Mouse (Mus musculus) lung, embryonic 16.5 days (tissue): ENCODE measurements around the gene Polr2l. TPM values are rescaled to one million over a fixed set of nuclear protein-coding genes. Genes with fewer than 3 reads are reported as not detected.
A peak's percentile ranks its signal among the peaks of the same experiment; 100 is the strongest.

ENCODE experiments used
- ATAC-seq: fragments of 200-750 bp; cut with Nextera tagmentation; 2 replicates; pipeline ENCODE4 v1.8.0; 2017; ENCODE audit warnings: low read depth, mild to moderate bottlenecking, moderate library complexity
- H3K27ac ChIP-seq: fragments of 300-500 bp; sonication (generic); 2 replicates; pipeline ENCODE4 v1.5.1; 2014; ENCODE audit warnings: mild to moderate bottlenecking, control low read depth, low read length
- H3K27me3 ChIP-seq: fragments of 300-500 bp; sonication (generic); 2 replicates; pipeline ENCODE4 v1.6.1; 2014; ENCODE audit warnings: low read depth, low read length, mixed read lengths; ENCODE audit not compliant: control insufficient read depth, insufficient read depth
- H3K36me3 ChIP-seq: fragments of 300-500 bp; sonication (generic); 2 replicates; pipeline ENCODE4 v1.6.1; 2014; ENCODE audit warnings: low read length; ENCODE audit not compliant: control insufficient read depth, insufficient read depth
- H3K4me1 ChIP-seq: fragments of 300-500 bp; sonication (generic); replicated peaks from 2 replicates; pipeline ENCODE4 v1.6.1; 2014; ENCODE audit warnings: low read length, mixed read lengths; ENCODE audit not compliant: control insufficient read depth, insufficient read depth
- H3K4me2 ChIP-seq: fragments of 300-500 bp; sonication (generic); 2 replicates; pipeline ENCODE4 v1.6.1; 2014; ENCODE audit warnings: low read depth, low read length, control low read depth
- H3K4me3 ChIP-seq: fragments of 300-500 bp; sonication (generic); 2 replicates; pipeline ENCODE4 v1.5.1; 2014; ENCODE audit warnings: mild to moderate bottlenecking, low read length, control low read depth
- H3K9ac ChIP-seq: fragments of 300-500 bp; sonication (generic); 2 replicates; pipeline ENCODE4 v1.6.1; 2014; ENCODE audit warnings: low read length, control low read depth
- H3K9me3 ChIP-seq: fragments of 300-500 bp; sonication (generic); 2 replicates; pipeline ENCODE4 v1.6.1; 2016; ENCODE audit warnings: low read length; ENCODE audit not compliant: control insufficient read depth
- WGBS: fragments of 180-500 bp; shearing (Covaris S2); extraction: QIAGEN DNeasy Blood & Tissue Kit; methylation state at CpG from one replicate; pipeline ENCODE4 v1.1.7; 2014; 5-methylcytosine and 5-hydroxymethylcytosine counted together
- polyA plus RNA-seq: library from polyadenylated mRNA; unstranded; fragments of >200 nt; fragmentation: Nextera tagmentation; extraction: Ambion mirVana; gene quantifications from 2 replicates; pipeline ENCODE4 v1.2.1, GENCODE M21; 2015

Polr2l gene
- 59.9 and 61.3 TPM in 2 replicates for polyA plus RNA-seq

DNA sequence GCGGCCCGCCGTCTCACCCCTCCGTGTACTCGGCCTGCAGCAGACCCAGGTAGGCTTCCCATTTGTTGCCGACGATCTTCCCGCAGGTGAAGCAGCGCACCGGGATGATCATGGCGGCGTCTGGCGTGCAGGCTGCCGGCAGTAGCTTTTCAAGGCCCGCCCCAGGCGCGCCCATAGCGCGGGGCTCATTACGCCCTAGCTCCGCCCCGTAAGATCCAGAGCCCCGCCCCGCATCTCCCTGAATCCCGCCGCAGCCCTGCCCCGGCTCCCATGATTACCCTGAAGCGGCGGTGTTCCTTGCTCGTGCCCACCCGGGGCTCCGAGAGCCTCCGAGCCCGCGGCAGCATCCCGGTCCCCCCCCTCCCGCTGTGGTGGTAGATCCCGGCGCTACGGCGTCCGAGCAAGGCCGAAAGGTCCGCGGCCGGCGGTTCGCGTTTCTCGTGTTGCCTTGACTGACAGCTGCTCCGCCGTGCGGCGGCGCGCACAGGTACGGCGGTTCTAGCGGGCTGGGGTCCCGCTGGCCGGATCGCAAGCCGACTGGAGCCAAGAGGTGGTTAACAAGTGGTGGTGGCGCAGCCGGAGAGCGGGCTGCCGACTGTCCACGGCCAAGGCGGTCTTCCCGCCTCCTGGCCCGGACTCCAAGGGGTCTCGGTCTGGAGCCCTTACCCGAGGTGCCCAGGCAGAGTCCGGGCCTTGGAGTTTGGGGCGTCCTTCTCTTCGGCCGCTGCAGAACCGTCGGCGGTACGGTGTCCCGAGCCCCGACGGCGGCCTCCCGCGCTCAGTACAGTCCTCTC, at the start of gene Polr2l, which contains the start of gene Tspan4:
TSS of gene Polr2l (minus strand) at position 122 of the 794 bp plus-strand sequence.
TSS of gene Tspan4 (plus strand) at position 230 of the 794 bp plus-strand sequence.
- H3K9ac ChIP-seq, result peak within 1 kb of the TSS; percentile 92
- peak within 1 kb of the TSS; percentile 99 for H3K27ac ChIP-seq
- peak within 1 kb of the TSS; percentile 94 for H3K4me2 ChIP-seq
- peaks cover 21% of the 10 kb centered on the region for H3K36me3 ChIP-seq
- no peaks in the 10 kb centered on the region for H3K9me3 ChIP-seq
- peak; percentile 55 for ATAC-seq
- H3K27me3 ChIP-seq, result no peaks in the 10 kb centered on the region
- H3K4me1 ChIP-seq, result peaks cover 39% of the 10 kb centered on the region
- peak within 1 kb of the TSS; percentile 86 for H3K4me3 ChIP-seq
- under 1% methylated on average over 87 of the region's 87 CpGs for WGBS

DNA sequence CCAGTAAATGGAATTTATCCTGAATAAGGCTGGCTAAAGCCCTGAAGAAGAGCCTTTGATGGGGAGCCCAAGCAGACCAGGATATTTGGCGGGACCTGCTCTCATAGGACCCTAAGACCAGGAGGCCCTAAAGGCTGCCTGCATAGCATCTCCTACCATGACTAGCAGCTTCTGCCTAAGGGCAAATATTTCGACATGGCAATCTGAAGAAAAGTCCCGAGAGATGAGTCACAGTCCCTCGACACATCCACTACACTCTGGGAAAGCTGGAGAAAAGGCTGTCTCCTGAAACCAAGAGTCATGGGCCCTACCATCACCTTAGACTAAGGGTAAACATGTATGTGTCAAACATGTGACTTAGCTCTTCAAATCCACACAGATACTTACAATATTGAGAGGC, 49.3 kb upstream of the Polr2l start:
- H3K36me3 ChIP-seq, result 0 out of 2 replicates have a peak, but pooled peaks cover 3% of the 10 kb centered on the region
- 75% methylated on average over 4 of the region's 4 CpGs for WGBS
- H3K27me3 ChIP-seq, result no peaks in the 10 kb centered on the region
- H3K9ac ChIP-seq, result no peak overlapping the region
- H3K4me1 ChIP-seq, result no peaks in the 10 kb centered on the region
- no peak for ATAC-seq
- no peaks in the 10 kb centered on the region for H3K9me3 ChIP-seq
- no peak overlapping the region for H3K4me2 ChIP-seq
- no peak overlapping the region for H3K4me3 ChIP-seq
- no peak overlapping the region for H3K27ac ChIP-seq

DNA sequence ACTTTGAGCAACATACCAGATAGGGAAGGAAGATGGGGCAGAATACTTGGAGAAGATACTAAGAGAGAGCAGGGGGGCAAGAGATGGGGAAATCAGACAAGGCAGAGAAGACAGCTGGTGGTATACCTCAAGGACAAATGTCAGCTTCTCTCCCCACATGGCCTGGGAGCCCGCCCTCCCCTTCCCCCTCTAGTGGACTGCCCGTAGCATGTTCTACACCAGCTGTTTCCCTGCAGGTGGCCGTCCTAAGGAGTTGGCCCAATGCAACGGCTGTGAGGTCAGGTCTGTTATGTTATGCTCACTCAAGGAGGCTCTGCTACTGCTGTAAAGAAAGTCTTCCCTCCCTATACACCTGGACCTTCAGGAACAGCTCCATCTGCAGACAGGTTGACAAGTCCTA, 48.1 kb upstream of the Polr2l start:
- H3K9ac ChIP-seq, result no peak overlapping the region
- 0 out of 2 replicates have a peak, but pooled peaks cover 3% of the 10 kb centered on the region for H3K36me3 ChIP-seq
- H3K4me2 ChIP-seq, result no peak overlapping the region
- ATAC-seq, result no peak
- no peaks in the 10 kb centered on the region for H3K4me1 ChIP-seq
- H3K4me3 ChIP-seq, result no peak overlapping the region
- 34% methylated on average over 4 of the region's 4 CpGs for WGBS
- no peak overlapping the region for H3K27ac ChIP-seq
- H3K9me3 ChIP-seq, result no peaks in the 10 kb centered on the region
- H3K27me3 ChIP-seq, result no peaks in the 10 kb centered on the region

DNA sequence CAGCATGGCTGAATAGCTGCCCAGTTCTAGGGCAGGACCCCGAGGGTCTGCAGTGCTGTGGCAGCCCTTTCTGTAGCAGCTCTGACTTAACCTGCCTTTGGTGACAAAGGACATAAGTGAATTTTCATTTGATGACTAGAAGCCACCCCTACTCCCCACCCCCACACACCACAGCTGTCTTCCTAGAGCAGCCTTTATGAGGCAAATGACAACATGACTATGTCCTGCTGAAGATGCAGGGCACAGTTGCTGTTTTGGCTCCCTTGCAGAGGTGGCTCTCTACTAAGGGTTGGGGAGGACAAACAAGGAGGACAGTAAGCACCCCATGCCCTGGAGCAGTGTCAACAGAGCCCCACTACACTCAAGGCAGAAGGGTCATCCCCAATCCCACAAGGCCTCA, 44.9 kb upstream of the Polr2l start:
- H3K36me3 ChIP-seq, result no peaks in the 10 kb centered on the region; the same call in 1 of the 2 replicates
- no peak overlapping the region for H3K4me2 ChIP-seq
- no peak overlapping the region for H3K4me3 ChIP-seq
- no peak overlapping the region for H3K9ac ChIP-seq
- no peaks in the 10 kb centered on the region for H3K27me3 ChIP-seq
- no peak overlapping the region for H3K27ac ChIP-seq
- no peaks in the 10 kb centered on the region for H3K4me1 ChIP-seq
- 71% methylated on average over 1 of the region's 1 CpGs for WGBS
- no peaks in the 10 kb centered on the region for H3K9me3 ChIP-seq
- no peak for ATAC-seq

DNA sequence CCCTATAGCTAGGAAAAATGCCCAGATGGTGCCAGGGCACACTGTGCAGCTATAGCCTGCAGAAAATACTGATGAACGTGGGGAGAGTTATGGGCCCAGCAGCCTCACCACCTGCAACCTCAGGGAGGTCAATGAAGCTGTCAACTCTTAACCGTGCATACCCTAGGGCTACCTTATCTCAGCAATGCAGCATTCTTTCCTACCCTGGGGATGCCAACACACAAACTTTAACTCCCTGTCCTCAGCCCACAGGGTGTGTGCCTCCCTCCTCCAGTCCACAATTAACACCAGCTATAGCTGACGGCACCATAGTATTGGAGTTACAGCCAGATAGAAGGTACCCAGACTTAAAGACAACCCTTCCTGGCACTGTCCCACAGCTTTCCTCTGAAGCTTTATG, 44.0 kb upstream of the Polr2l start:
- H3K4me2 ChIP-seq, result no peak overlapping the region
- H3K9me3 ChIP-seq, result no peaks in the 10 kb centered on the region
- no peaks in the 10 kb centered on the region for H3K4me1 ChIP-seq
- no peaks in the 10 kb centered on the region; the same call in 1 of the 2 replicates for H3K36me3 ChIP-seq
- ATAC-seq, result no peak
- H3K27me3 ChIP-seq, result no peaks in the 10 kb centered on the region
- no peak overlapping the region for H3K27ac ChIP-seq
- no peak overlapping the region for H3K4me3 ChIP-seq
- no peak overlapping the region for H3K9ac ChIP-seq
- WGBS, result 60% methylated on average over 3 of the region's 3 CpGs

DNA sequence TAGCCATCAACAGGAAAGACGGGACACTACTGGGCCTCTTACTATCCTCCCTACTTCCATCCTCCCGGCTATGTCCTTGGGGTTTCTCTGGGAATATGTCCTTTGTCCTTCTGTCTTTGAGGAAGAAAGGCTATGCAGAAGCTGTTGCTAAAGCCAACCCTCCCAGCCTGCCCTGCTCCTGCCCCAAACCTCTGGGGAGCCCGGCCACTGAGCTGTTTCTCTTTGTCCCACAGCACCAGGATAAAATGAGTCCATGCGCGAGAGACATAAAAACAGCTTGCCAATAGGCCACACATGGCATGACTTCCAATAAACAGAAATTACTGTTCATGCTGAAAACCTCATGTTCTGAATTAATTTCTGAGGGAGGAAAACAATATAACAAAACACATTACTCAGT, 43.4 kb upstream of the Polr2l start:
- WGBS, result 89% methylated on average over 5 of the region's 5 CpGs
- Histone ChIP-seq H3K4me2 (no peak overlapping the region), H3K27me3 (no peaks in the 10 kb centered on the region), H3K27ac (no peak overlapping the region), H3K4me1 (no peaks in the 10 kb centered on the region), H3K9ac (no peak overlapping the region), H3K36me3 (no peaks in the 10 kb centered on the region; the same call in 1 of the 2 replicates), H3K9me3 (no peaks in the 10 kb centered on the region), H3K4me3 (no peak overlapping the region)
- ATAC-seq, result no peak

DNA sequence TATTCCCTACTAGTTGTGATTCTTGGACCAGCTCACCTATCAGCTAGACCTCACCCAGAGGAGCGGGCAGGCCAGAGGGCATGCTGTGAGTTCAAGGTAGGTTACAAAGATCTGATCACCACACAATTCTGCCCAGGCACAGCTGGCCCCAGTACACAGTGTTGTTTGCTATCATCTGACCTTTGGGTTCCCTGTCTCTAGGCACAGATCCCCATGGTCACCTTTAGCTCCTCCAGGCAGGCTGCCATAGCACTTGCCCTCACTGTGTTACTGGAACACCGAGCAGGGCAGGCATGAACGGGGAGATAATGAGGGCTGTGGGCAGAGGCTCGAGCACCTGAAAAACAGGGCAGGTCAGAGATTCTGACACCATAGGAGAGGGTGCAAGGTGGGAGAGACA, 42.7 kb upstream of the Polr2l start:
- no peaks in the 10 kb centered on the region for H3K9me3 ChIP-seq
- H3K27me3 ChIP-seq, result no peaks in the 10 kb centered on the region
- H3K4me3 ChIP-seq, result no peak overlapping the region
- no peak overlapping the region for H3K4me2 ChIP-seq
- H3K4me1 ChIP-seq, result no peaks in the 10 kb centered on the region
- 81% methylated on average over 4 of the region's 4 CpGs for WGBS
- H3K27ac ChIP-seq, result no peak overlapping the region
- ATAC-seq, result no peak
- no peaks in the 10 kb centered on the region; the same call in 1 of the 2 replicates for H3K36me3 ChIP-seq
- H3K9ac ChIP-seq, result no peak overlapping the region

DNA sequence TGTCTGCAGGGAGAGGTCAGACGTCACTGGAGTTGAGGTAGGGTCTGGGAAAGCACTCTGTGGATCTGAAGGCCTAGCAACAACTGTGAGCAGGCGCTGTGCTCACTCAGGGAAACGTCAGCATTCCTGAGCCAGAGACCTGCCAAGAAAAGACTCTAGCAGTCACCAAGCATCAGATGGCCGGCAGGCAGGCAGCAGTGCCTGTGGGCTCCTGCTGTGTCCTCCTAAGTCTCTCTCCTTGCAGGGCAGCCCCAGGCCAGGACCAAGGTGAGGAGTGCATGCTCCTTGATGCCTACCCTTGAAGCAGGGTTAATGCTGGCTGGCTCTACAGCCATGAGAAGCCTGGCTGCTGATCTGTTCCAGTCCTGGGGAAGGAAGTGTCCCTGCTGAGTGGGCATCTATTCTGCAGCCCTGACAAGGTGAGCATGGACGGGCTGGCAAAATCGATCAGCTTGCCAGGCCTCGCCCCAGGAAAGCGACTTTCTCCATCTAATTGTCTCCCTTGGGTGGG, 35.8 kb upstream of the Polr2l start:
- Histone ChIP-seq H3K27ac (no peak overlapping the region), H3K36me3 (no peaks in the 10 kb centered on the region; the same call in 1 of the 2 replicates), H3K9me3 (no peaks in the 10 kb centered on the region), H3K4me1 (no peaks in the 10 kb centered on the region), H3K4me3 (no peak overlapping the region), H3K27me3 (no peaks in the 10 kb centered on the region), H3K4me2 (no peak overlapping the region), H3K9ac (no peak overlapping the region)
- WGBS, result 67% methylated on average over 8 of the region's 8 CpGs
- ATAC-seq, result no peak

DNA sequence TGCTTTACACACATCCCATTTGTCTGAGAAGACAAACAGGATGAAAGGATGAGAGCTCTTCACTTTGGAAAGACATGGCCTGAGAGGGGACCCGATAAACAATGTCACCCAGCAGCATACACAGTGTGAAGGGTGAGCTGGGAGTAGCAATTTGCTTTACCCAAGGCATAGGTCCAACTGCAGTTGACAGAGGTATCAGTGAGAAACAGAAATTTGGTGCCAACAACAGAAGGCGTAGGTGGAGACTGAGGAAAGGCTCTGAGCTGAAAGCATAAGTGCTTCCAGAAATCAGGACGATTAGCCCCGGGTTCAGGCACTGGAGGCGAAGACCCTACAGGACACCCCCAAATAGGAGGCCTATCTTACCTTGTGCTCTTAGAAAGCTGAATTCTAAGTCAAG, 35.3 kb upstream of the Polr2l start:
- H3K4me3 ChIP-seq, result no peak overlapping the region
- no peaks in the 10 kb centered on the region for H3K4me1 ChIP-seq
- no peak overlapping the region for H3K9ac ChIP-seq
- no peak for ATAC-seq
- no peak overlapping the region for H3K27ac ChIP-seq
- H3K27me3 ChIP-seq, result no peaks in the 10 kb centered on the region
- H3K4me2 ChIP-seq, result no peak overlapping the region
- 86% methylated on average over 5 of the region's 5 CpGs for WGBS
- no peaks in the 10 kb centered on the region for H3K9me3 ChIP-seq
- no peaks in the 10 kb centered on the region; the same call in 1 of the 2 replicates for H3K36me3 ChIP-seq
